Mouse (Mus musculus): ENCODE measurements around the gene Cavin1.

The Cavin1 gene

GRCm38 (mm10) chr11:100914415-100914814, 56.3 kb downstream of the Cavin1 start:
- DNase-seq (ENCODE audit: extremely low spot score): no peak

GRCm38 (mm10) chr11:100912401-100913155, 58.1 kb downstream of the Cavin1 start:
- DNase-seq (ENCODE audit: extremely low spot score): no peak

GRCm38 (mm10) chr11:100908567-100908966, 62.1 kb downstream of the Cavin1 start:
- DNase-seq (ENCODE audit: extremely low spot score): no peak

DNA sequence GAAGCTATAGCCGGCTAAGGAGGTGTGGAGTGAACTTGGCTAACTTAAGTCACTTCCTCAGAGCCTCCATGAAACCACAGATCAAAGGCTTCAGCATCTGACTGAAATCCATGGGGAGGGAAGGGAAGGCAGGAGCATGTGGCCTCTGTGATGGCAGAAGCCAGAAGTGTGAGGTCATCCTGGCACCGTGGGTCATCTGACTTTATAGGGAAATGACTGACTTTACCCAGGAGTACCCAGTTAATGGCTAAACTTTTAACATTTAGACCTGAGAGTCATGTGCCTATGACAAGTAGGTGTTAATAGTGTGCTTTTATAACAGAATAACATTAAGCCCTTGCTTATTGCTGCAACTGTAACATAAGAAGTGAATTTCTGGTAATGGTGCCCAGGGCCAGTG, 62.6 kb downstream of the Cavin1 start:
- DNase-seq (ENCODE audit: extremely low spot score): no peak

GRCm38 (mm10) chr11:100906885-100907284, 63.8 kb downstream of the Cavin1 start:
- no peak for DNase-seq (ENCODE audit: extremely low spot score)

All from embryo, embryonic 9.5 days (tissue).